Mouse (Mus musculus) CD4-positive, CD25-positive, alpha-beta regulatory T cell, adult 9 weeks (primary cell): ENCODE measurements around the gene Sgca. TPM values are rescaled to one million over a fixed set of nuclear protein-coding genes. Genes with fewer than 3 reads are reported as not detected.

ENCODE experiments used
- polyA plus RNA-seq: library from polyadenylated mRNA; unstranded; fragments of 100-300 nt; shearing (Covaris generic); gene quantifications from one replicate; pipeline ENCODE4 v1.2.1, GENCODE M21; 2017

The Sgca gene
- polyA plus RNA-seq, result not detected

GRCm38 (mm10) chr11:94976199-94976598 is at the start of gene Sgca:
TSS of gene Sgca (minus strand) at chr11:94976327.

DNA sequence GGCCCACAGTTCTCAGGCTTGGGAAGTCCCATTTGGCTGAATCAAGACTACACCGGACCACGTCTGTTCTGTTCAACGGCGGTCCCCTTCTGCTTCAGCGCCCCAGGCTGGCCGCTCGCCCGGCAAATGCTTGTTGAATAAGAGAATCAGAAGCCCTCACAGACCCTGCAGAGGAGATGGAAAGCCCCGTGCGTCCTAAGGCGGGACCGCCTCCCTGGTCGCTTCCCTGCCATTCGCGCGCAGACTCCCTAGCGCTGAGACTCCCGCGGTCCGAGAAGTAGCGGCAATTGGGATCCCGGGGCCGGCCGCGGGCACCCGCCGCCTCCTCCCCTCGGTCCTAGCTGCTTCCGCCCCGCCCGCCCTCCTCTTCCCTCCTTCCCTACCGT is 33.5 kb upstream of the Sgca start, which contains the start of gene Samd14:
TSS of gene Samd14 (plus strand) at position 251 of the 386 bp plus-strand sequence.

DNA sequence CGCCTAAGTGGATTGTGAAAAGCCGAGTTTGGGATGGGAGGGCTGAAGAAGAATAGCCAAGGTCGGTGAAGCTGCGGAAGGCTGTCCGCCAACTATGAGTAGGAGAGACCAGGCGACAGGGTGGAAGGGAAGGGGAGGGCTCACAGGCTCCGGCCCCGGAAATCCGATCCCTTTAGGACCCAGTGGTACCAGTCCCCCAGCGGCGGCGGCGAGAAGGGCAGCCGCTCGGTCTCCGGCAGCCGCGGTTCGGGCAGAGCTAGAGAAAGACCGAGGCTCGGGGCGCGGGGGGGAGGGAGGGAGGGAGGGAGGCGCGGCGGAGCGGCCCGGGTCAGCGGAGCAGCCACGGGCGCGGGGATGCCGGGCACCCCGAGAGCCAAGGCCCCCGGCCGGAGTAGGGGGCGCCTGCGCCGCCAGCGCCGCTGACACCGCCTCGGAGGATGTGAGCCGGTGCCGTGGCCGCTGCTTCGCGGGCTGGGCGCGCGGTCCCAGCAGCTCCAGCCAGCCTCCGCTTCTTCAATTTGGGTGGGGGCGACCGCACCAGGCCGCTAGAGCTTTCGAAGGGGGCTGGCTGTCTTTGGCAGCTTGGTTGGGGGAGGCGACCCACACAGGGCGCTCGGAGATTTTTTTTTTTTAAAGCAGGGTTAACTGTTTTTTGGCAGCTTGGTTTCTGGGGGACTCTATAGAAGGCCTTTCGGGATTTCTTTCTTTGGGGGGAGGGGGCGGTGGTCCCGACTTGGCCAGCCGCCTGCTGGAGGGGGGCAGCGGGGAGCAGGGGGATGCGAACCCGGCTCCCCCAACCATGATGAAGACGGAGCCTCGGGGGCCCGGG is 14.8 kb upstream of the Sgca start, which contains the start of gene Ppp1r9b:
TSS of gene Ppp1r9b (plus strand) at position 287 of the 829 bp plus-strand sequence.

DNA sequence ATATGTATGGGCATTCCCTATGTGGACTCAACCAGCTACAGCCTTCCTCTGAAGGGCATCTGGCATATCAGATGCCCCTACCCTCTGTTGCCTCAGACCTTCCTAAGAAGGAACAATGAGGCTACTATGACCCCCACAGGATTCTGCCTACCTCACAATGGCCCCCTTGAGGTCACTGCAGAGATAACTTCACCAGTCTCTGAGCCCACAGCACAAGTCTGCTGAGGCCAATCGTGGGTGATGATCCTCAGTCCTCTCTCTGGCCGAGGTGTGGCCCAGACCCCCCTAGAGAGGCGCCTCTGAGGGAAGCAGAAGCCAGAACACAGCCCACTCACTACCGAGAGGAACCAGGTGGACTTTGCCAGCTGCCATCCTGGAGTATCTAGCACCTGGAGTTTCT is 8.7 kb downstream of the Sgca start, which contains the start of gene Hils1:
TSS of gene Hils1 (plus strand) at position 175 of the 400 bp plus-strand sequence.

GRCm38 (mm10) chr11:94936045-94936444 is 40.1 kb downstream of the Sgca start, which contains the start of gene Col1a1:
TSS of gene Col1a1 (plus strand) at chr11:94936224.

Other genes with a start within 250 kb of the Sgca start
- gene Cdc34b, start 234.5 kb downstream of the Sgca start, polyA plus RNA-seq, result not detected
- gene Tmem92, start 193.6 kb downstream of the Sgca start, polyA plus RNA-seq, result not detected
- gene Col1a1, start 40.1 kb downstream of the Sgca start, polyA plus RNA-seq, result 0.25 TPM
- not detected for gene Hils1, start 8.7 kb downstream of the Sgca start, polyA plus RNA-seq
- 11.5 TPM for gene Ppp1r9b, start 14.7 kb upstream of the Sgca start, polyA plus RNA-seq
- 0.46 TPM for gene Samd14, start 33.6 kb upstream of the Sgca start, polyA plus RNA-seq
- gene Pdk2, start 65.0 kb upstream of the Sgca start, polyA plus RNA-seq, result 13.0 TPM
- gene Itga3, start 100.5 kb upstream of the Sgca start, polyA plus RNA-seq, result 1.0 TPM
- not detected for gene Dlx3, start 143.8 kb upstream of the Sgca start, polyA plus RNA-seq
- not detected for gene Dlx4, start 169.9 kb upstream of the Sgca start, polyA plus RNA-seq